Comparison of ENCODE assay signal across 24 mouse cellular contexts in the genomic region with DNA sequence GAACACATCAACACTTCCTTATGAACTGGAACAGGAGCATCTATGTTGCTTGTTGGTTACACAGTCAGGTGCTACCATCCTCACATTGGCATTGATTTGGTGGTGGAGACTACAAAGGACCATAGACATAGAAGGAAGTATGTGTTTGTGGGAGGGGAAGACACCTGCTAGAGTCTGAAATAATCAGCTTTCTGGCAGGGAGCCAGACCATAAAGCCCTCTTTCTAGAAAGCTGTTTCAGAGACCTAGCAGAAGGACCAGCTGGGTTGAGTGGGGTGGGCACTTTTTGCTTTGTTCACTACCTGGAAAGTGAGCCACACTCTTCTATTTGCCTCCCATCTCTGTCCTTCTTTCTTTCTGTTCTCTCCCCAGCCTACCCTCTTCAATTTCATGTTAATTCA.
A peak's percentile ranks its signal among the peaks of the same experiment; 100 is the strongest.
DNase-seq lines count a peak whose midpoint lies in the region; ATAC-seq and TF ChIP-seq lines count a peak whose summit lies in the region.
"Had no signal": no experiment of that assay in that cellular context is flagged by ENCODE, and none has a peak within 500 bp of the region (broad histone marks: within the 10 kb centered on the region; RNA-seq: fewer than 3 reads in every experiment).

No protein-coding gene starts in this region.

- H3K36me3 ChIP-seq in liver, postnatal 0 days (replicated peaks; ENCODE audit: insufficient read depth, low read length) = no peaks in the 10 kb centered on the region
- no peaks in the 10 kb centered on the region for H3K36me3 ChIP-seq in liver, embryonic 11.5 days (ENCODE audit: control insufficient read depth, insufficient read depth, low read length)
- H3K36me3 ChIP-seq: embryonic facial prominence, embryonic 15.5 days; hindbrain, embryonic 12.5 days; hindbrain, embryonic 15.5 days had no signal

- H3K27ac ChIP-seq in liver, postnatal 0 days (ENCODE audit: low read depth) = no peak overlapping the region
- no peak overlapping the region for H3K27ac ChIP-seq in liver, embryonic 11.5 days (ENCODE audit: low read depth, low read length)
- H3K27ac ChIP-seq: embryonic facial prominence, embryonic 15.5 days; gastrocnemius, adult 2 months; hindbrain, embryonic 12.5 days; hindbrain, embryonic 15.5 days had no signal

- no peak for TF ChIP-seq CTCF in liver, postnatal 0 days (IDR thresholded peaks at IDR 0.05; ENCODE audit: low read depth)

- DNase-seq in cerebellum, postnatal 10 days = peak; percentile 15 to 20
- DNase-seq in cerebellum, postnatal 14 days = no peak
- DNase-seq in liver, postnatal 0 days = peak; percentile 14
- no peak for DNase-seq in liver, embryonic 11.5 days (ENCODE audit: low spot score)
- peak; percentile 13 for DNase-seq in retina, postnatal 1 day
- no peak for DNase-seq in retina, embryonic 14.5 days (ENCODE audit: low spot score)
- DNase-seq in A20 (ENCODE audit: low read depth, low spot score) = peak; percentile 6
- DNase-seq in layer of hippocampus, postnatal 14 days (ENCODE audit: low spot score in 2 of 2) = no peak
- DNase-seq: adrenal gland, adult 2 months; adrenal gland, postnatal 14 days; cerebellum, adult 11-12 months; cerebellum, adult 8-10 months; cerebellum, postnatal 25 days; embryo, embryonic 11 days; forebrain, postnatal 0 days; gastrocnemius, adult 2 months; gastrocnemius, postnatal 14 days; heart, adult 11 months had no signal

- no peak overlapping the region for H3K9ac ChIP-seq in liver, postnatal 0 days (replicated peaks)
- no peak overlapping the region for H3K9ac ChIP-seq in liver, embryonic 11.5 days (ENCODE audit: low read depth, low read length)
- H3K9ac ChIP-seq: embryonic facial prominence, embryonic 15.5 days; forebrain, postnatal 0 days; hindbrain, embryonic 12.5 days; hindbrain, embryonic 15.5 days had no signal

- H3K27me3 ChIP-seq in liver, postnatal 0 days (ENCODE audit: insufficient read depth, low read length) = no peaks in the 10 kb centered on the region
- no peaks in the 10 kb centered on the region for H3K27me3 ChIP-seq in liver, embryonic 11.5 days (replicated peaks; ENCODE audit: control insufficient read depth, insufficient read depth, low read length)
- H3K27me3 ChIP-seq: embryonic facial prominence, embryonic 15.5 days; hindbrain, embryonic 12.5 days; hindbrain, embryonic 15.5 days had no signal

- no peaks in the 10 kb centered on the region for H3K9me3 ChIP-seq in liver, postnatal 0 days (ENCODE audit: low read length)
- no peaks in the 10 kb centered on the region for H3K9me3 ChIP-seq in liver, embryonic 11.5 days (ENCODE audit: control insufficient read depth, low read length)
- H3K9me3 ChIP-seq: embryonic facial prominence, embryonic 15.5 days; hindbrain, embryonic 12.5 days; hindbrain, embryonic 15.5 days had no signal

- no peak overlapping the region for H3K4me2 ChIP-seq in liver, postnatal 0 days (ENCODE audit: low read depth, low read length)
- no peak overlapping the region for H3K4me2 ChIP-seq in liver, embryonic 11.5 days
- H3K4me2 ChIP-seq: embryonic facial prominence, embryonic 15.5 days; heart, embryonic 11.5 days; hindbrain, embryonic 12.5 days; hindbrain, embryonic 15.5 days had no signal

- no peak for TF ChIP-seq EP300 in liver, postnatal 0 days (IDR thresholded peaks at IDR 0.05; ENCODE audit: low read depth)

- no peak overlapping the region for H3K4me3 ChIP-seq in liver, postnatal 0 days (ENCODE audit: low read depth, low read length)
- H3K4me3 ChIP-seq in liver, embryonic 11.5 days (ENCODE audit: low read depth, low read length) = no peak overlapping the region
- H3K4me3 ChIP-seq: embryonic facial prominence, embryonic 15.5 days; gastrocnemius, adult 2 months; hindbrain, embryonic 12.5 days; hindbrain, embryonic 15.5 days had no signal

- ATAC-seq in liver, postnatal 0 days = no peak
- no peak for ATAC-seq in liver, embryonic 11.5 days (replicated peaks; ENCODE audit: low FRiP score)
- ATAC-seq: CD4-positive, CD25-positive, alpha-beta regulatory T cell, adult 4 months; forebrain, embryonic 14.5 days; forebrain, postnatal 0 days had no signal

- H3K4me1 ChIP-seq in liver, postnatal 0 days (ENCODE audit: insufficient read depth) = no peaks in the 10 kb centered on the region
- H3K4me1 ChIP-seq in liver, embryonic 11.5 days (replicated peaks; ENCODE audit: control insufficient read depth, insufficient read depth, low read length) = no peaks in the 10 kb centered on the region
- H3K4me1 ChIP-seq: embryonic facial prominence, embryonic 15.5 days; hindbrain, embryonic 12.5 days; hindbrain, embryonic 15.5 days had no signal

Comparison
In these comparisons a context has a peak if more than half of its experiments do, and no peak if none do; other contexts are left out.
1. DNase-seq: peak in cerebellum, postnatal 10 days (2 of 2), liver, postnatal 0 days (single experiment), retina, postnatal 1 day (single experiment) and A20 (single experiment); none in cerebellum, postnatal 14 days (0 of 2), liver, embryonic 11.5 days (single experiment), retina, embryonic 14.5 days (single experiment) and layer of hippocampus, postnatal 14 days (0 of 2).